Mouse (Mus musculus) adrenal gland, adult 8-10 months (tissue): ENCODE data around the gene Aqp9. TPM values are rescaled to one million over a fixed set of nuclear protein-coding genes. Genes with fewer than 3 reads are reported as not detected.

Source experiments
- DNase-seq: peaks from one replicate; pipeline ENCODE4 v3.0.0; 2022
- total RNA-seq, 4 experiments: library from RNA; stranded (reverse); gene quantifications; 2 replicates each; pipeline ENCODE4 v1.2.4; 2022

The Aqp9 gene
- total RNA-seq, 4 experiments from 2014 or later: 0.35 to 1.2 (median 0.74) TPM; not detected in 1

DNA sequence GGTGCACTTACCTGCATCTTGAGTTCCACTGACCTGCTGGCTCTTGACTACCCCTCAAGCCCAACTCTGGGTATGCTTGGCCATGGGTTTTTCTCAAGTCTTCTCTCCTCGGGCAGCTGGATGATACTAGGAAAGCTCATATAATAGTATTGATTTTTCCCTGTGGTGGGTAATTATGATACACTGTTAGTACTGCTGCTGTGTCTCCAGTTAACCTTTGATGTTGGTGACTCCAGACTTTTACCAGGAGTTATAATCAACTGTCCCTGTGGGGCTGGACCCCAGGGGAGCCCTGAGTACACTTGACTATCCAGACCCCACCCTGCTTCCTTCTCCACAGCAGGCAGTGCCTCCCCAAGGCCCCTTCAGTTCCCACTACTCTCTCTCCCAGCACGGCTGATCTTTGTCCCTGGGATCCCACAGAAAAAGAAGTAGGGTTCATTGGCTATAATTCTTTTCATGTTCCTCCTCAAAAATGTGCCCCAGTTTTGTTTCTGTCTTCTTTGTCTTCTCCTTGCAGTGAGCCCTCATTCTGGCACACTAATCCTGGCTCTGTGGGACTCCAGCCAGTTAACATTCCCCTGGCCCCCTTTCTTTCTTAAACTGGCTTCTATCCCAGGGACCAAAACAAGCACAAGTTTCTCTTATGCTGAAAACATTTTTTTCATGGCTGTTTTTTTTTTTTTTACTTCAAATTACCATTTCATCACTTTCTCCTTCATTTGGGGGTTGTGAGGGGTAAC lies 838 bp downstream of the Aqp9 start:
- DNase-seq: no peak

DNA sequence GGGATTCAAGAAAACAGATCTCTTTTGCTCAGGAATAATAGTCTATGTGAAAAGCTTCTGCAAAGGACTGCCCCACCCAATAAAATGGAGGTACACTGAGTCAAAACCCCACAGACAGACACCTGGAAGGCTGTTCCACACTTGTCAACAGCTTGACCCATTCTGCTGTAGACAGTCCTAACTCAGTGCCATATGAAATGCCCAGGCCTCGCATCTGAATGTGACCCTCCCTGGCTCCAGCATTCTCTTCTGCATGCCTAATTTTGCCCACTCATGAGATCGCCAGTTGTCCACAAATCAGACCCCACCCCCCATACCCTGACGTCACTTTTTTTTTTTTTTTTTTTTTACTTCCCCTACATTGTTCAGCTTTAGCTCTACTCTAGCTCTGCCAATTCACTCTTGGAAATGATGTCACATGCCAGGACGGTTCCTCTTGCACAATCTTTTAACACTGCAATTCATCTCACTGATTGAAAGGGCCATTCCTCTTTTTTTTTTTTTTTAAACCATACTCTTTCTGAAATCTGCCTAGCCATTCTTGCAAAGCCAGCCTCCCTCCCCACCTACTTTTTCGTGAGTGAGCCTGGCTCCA lies 1.5 kb downstream of the Aqp9 start:
- peak; percentile 30 for DNase-seq

DNA sequence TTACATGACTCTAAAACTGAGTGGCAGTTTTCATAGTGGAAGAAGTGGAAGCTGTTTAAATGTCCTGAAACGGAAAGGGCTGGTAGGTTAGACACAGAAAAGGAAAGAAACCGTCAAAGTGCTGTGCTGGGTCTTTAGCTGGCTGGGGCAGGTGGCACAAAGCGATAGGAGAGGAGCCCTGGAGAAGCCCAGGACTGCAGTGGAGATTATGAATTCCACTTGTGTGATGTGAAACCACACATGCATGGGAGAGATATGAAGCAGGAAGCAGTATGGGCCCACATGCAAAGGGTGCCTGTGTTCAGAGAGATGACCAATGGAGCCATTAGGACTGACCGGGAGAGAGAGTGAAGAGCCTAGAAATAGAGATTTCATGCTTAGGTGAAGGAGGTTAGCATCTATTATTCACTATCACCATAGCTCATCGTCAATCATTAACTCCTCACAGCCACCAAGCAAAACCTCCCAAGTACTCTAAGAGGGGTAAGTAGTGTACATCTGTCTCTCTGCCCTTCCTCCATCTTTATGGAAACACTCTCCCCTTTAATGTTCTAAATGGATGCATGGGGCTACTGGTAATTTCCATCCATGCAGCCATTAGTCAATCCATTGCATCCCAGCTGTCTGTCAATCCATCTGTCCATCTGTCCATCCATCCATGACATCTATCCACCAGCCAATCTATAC lies 2.3 kb downstream of the Aqp9 start:
- DNase-seq: no peak

DNA sequence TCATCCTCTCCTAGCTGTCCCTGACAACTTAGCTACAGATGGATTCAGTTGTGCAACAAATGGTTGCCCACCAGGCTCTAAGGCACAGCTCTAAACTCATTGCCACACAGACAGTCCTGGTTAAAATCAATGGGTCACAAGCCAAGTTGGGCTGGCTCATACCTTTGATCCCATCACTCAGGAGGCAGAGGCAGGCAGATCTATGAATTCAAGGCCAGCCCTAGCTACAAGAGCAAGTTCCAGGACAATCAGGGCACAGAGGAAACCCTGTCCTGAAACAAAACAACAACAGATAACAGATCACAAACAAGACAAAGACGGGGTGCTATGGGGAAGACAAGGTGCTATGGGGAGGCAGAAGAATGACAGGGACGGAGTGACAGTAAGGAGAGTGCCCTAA lies 3.0 kb downstream of the Aqp9 start:
- DNase-seq: no peak

DNA sequence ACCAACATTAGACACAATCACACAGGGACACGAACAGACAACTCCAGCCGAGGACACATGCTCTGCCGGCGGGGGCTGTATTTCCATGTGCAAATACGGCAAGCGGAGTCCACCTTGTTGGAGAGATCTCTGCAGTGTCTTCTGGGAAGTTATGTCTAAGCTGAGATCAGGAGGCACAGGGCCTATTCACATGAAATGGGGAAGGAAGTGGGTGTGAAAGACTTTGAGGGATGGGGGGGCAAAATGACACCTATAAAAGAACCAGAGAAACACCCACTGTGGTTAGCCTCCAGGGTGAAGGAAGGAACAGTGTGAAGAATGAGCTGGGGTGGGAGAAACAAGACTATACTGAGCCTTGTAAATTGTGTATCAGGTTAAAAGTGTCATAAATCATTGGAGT lies 3.4 kb downstream of the Aqp9 start:
- DNase-seq: no peak

DNA sequence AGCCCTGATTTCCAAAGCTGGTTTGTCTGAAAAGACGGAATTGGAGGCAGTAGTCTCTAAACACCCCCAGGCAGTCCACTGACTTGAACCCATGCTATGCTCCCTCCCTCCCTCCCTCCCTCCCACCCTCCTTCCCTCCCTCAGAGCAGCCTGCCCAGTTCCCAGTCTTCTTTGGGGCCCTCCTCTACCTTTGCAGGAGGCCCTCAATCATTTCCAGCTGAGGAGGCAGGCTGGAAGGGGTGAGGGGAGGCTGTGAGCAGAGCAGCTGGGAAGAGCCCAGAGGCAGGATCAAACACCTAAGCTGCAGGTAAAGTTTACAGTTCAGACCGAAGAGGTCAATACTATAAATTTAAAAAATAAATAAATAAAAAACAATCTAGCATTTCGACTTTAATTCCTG lies 4.1 kb downstream of the Aqp9 start:
- DNase-seq: no peak

DNA sequence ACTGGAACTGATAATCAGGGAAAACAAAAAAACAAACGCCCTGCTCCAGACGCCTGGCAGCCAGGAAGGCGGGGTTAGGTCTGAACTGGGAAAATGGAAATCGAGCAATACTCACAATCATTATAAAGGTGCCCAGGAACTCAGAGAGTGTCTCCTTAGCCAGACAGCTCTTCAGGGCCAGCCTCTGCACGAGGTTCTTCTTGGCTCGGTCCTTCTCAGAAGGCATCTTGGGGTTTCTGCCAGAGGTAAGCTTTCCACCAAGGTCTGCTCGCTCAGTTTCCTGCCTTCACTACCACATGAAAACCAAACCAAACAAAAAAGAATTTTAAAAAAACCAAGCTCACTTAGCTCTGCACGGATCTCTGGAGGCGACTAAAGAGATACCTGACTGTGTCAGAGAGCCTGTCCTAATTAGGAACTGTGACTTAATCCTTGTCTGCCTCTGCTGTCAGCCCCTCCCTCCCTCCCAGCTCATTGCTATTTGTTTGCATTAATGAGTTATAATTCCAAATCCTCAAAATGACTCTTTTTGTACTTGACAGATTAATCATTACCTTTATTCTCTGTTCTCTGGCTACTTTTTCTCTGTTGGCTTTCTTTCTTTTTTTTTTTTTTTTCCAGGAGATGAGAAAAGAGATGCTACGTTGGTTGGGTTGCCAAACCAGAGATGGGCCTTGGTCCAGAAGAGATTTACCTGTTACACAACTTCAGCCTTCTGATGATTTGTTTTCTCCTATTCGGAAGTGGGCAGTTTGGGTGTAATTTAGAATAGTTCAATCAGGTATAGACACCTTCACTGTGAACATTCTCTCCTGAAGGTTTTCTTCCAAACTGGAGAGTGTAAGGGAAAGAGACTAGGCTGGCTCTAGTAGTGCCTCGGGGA lies 5.4 kb downstream of the Aqp9 start:
- no peak for DNase-seq

DNA sequence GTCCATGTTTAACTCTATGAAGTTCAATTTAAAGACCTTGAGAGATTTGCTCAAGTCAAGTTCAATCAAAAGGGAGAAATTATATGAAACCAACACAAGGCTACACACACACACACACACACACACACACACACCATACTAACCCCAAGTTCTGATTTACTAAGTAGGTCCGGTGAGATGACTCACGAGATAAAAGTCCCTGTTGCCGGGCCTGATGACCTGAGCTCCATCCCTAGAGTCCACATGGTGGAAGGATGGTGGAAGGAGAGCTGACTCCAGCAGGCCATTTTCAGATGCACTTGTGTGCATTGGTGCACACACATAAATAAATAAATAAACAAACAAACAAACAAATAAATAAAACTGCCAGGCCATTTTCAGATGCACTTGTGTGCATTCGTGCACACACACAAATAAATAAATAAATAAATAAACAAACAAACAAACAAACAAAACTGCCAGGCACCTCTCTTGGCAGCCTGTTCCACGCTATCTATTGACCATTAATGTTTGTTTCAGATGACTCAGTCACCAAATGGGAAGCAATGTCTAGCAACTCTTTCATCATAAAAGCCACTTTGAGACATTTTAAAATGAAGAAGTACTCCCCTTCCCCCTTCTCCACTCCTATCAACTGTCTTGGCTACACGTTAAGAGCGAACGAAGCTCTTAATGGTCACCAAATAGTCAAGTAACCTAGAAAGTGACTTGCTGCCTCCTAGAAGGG lies 6.2 kb downstream of the Aqp9 start:
- no peak for DNase-seq

DNA sequence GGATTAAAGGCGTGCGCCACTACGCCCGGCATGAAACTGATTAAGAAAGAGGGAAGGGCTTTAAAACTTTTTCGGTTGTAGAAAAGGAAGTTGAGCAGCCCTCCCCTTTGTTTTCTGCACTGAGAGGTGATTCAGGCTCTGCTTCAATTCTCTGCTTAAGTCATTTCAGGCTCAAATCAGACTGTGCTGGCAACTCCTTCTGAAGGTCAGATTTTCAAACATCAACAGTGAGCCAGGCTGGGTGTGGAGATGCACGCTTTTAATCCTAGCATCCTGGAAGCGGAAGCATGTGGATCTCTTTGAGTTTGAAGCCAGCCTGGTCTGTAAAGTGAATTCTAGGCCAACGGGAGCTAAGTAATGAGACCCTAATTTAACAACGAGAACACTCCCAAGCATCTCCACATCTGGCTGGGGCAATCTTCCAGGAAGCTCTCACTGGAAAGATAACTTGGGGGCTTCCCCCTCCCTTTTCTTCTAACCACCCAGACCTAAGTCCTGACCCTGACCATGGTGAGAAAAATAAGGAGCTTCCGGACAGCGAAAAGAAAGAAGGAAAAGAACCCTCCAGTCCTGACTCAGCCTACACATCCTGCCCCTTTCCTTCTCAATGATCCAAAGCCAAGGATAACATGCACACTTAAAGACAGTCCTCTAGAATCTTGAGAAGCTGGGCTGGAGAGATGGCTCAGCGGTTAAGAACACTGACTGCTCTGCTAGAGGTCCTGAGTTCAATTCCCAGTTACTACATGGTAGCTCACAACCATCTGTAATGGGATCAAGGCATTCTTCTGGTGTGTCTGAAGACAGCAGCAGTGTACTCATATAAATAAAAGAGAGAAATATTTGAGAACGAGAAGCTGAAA lies 7.4 kb downstream of the Aqp9 start:
- no peak for DNase-seq

DNA sequence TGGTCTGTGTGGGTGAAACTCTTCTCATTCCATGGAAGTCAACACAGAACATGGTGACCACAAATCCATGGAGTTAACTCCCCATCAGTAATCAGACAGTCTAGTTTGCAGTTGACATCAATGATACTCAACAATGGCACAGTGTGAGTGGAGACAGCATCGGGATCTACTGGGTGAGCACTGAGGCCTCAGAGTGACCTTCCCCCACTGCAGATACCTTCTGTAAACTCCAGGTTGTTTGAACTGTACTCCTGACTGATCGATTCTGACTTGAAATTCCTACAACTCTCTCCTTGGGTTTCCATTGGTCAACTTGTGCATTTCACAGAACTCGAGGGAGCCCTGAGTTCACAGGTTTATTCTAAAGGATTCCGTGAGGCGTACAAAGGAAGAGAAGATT lies 8.8 kb downstream of the Aqp9 start:
- no peak for DNase-seq

DNA sequence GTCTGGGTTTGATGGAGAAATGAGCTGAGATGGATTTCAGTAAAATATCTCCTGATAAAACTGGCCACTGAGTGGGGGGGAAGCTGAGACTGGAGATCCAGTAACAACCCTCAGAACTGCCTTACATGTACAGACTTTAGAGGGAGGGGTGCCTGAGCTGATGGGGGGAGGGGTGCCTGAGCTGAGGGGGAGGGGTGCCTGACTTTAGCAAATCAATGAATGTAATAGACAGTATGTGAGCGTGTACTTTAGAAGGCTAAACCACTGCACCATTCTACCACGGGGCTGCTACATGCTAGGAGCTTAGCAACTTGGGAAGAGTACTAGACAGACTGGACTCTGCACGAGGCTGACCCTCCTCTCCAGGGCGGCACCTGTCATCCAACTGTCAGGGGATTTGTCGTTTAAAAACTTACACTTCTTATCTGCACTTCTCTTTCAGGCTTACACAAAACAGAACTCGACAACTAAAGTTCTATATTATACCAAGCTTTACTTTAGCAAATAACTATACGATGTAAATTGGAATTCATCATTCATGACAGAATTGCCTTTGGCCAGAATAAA lies 9.3 kb downstream of the Aqp9 start:
- no peak for DNase-seq

DNA sequence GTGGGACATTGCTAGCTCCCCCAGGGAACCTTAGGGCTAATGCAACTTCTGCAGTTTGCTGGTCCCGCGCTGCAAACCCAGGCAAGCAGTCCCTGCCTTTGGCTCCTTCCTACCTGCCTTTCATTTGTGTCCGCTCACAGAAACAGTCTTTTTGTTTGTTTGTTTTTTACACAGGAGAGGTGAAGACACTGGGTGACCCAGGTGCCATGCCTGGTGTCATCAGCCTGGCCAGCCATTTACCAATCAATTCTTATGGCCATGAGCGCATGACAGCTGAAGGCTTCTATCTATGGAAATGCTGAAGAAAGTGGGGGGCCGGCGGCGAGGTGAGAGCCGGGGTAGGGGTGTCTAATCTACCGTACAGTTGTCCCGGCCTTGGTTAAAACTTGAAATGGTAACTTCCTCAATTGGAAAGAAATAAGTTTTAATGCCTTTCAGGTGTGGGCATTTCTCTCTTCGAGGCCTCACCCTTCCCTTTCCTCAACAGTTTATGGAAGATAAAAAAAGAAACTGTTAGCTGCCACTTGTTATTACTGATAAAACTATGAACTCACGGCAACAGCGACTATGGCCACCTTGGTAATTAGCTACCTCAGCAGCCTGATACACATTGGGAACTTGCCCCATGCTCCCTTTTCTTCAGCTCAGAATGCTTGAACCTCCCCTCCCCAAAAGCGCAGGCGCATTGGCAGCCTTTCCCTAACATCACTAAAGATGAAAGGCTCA lies 10.4 kb downstream of the Aqp9 start:
- no peak for DNase-seq

DNA sequence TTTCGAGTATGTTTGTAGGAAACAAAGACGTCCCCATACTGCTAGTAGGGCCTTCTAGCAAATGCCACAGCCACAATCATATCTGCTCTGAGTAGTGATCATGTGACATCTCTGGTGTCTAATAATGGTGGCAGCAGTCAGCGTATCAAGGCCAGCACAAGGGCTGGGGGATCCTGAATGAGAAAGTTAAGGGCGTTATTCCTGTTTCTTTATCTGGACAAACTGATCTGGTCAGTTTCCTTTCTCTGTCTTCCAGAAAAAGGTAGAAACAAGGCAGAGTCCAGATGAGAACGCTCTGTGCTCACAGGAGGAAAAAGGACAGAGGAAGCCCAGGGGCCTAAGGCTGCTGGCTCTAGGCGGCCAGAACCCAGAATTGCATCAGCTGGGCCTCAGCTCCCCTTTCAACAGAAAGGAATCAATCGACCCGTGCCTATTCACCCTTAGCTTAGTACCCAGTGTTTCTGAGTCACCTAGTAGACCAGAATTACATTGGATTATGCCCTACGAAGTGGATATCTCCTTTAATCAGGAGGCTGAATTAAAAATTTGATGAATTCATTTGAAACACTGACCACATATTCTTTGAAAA lies 11.9 kb downstream of the Aqp9 start:
- DNase-seq: no peak

DNA sequence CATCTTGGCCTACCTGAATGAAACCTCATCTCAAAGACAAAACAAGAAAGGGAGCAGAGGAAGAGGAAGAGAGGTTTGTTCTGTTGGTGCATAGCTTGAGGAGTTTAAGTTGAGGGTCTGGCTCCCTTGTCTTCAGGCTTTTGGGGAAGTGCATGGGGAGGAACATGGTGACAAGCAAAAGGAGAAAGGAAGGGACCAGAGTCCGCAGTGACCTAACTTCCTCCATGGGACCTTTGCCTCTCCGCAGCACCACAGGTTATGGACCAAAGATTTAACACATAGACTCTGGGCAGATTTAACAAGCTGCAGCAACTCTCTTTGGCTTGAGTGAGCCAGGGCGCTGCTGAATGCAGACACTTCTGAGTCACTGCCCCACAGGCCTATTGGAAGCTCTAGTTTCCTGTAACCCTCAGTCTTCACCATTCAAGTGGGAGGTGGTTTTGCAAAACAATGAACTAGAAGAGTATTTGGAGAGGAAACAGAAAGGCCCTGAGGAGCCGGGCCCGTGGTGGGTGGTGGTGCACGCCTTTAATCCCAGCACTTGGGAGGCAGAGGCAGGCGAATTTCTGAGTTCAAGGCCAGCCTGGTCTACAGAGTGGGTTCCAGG lies 13.0 kb downstream of the Aqp9 start:
- no peak for DNase-seq

DNA sequence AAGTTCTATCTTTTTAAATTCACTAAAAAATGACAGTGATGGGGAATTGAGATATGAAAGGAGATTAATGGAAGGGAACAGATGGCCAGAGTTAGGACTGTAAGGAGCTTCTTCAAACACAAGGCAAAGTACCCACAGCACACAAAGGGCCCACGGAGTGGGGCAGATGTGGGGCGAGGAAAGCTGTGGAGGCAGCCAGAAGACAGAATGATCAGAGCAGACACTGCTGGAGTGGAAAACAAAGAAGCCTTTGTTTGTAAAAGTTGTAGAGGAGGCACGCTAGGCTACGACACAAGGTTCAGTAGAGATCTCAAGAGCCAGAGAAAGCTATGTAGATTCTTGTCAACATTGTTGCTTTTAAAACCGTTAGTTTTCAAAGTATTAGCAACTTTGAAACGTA lies 17.1 kb downstream of the Aqp9 start:
- DNase-seq: no peak

DNA sequence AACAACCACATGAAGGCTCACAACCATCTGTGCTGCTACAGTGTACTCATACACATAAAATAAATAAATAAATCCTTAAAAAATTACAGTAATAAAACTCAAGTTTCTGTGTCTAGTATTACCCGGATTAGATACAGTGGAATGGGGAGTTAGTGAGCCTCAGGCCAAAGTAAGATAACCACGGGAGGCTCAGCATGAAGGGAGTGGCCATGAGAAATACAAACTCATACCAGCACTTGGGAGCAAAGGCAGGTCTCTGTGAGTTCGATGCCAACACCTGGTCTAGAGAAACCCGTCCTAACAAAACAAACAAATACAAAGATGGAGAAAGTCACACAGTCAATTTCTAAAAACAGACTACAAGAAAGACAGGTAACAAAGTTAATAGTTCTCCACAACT lies 18.3 kb downstream of the Aqp9 start:
- DNase-seq: no peak

DNA sequence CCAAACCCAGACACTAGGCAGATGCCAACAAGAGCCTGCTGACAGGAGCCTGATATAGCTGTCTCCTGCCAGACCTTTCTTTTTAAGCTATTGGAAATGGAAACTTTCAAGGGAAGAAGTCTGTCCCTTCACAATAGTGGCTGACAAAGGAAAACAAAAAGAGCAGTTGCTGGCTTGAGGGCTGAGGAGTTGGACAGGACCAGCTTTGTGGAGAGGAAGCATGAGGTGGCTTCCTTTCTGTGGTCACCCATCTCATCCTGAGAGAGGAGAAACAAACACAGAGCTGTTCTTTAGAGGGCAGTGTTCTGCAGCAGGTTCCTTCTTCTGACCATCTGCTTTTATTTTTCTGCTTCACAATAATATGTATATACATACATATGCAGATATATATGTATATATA lies 19.6 kb downstream of the Aqp9 start:
- no peak for DNase-seq

DNA sequence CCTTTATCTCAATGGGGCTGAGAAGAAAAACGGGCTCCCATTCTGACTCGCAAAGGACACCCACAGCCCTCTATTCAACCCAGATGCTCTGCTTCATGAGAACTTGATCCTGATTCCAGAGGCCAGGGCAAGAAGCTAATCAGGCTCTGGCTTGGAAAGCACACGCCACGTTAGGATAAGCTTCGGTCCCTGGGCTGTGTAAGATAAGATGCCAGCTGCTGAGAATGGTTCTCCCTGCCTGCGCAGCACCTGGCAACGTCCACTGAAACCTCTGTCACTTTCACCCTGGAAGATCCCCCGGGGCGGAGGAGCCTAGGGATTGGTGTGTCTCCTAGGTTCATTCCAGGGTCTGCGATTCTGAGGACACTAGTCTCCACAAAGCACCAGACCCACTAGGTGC lies 22.3 kb downstream of the Aqp9 start:
- DNase-seq: no peak

DNA sequence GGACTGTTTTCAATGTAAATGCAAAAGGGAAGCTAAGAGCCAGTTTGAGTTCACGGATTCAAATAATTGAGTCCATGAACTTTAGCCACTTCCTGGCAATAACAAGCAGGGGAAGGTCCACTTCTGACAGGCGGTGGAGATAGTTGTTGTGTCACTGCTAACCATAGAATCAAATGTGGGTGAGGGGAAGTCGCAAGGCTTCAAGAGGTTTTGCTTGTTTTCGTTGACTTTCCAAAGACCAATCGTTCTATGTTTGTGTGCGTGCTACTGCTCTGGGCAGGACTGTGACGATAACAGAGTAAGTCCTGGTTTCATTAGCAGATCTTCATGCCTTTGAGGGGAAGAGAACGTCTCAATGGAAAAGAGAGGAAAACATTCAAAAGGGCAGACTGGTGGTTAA lies 28.3 kb downstream of the Aqp9 start:
- DNase-seq: no peak
